Mouse (Mus musculus): ENCODE measurements around the gene Prss46.
A peak's percentile ranks its signal among the peaks of the same experiment; 100 is the strongest.

The Prss46 gene

GRCm38 (mm10) chr9:110896595-110896994, 52.3 kb downstream of the Prss46 start:
- peak; percentile 23 for DNase-seq (ENCODE audit: low read depth)

GRCm38 (mm10) chr9:110899451-110900008, 55.2 kb downstream of the Prss46 start:
- no peak for DNase-seq (ENCODE audit: low read depth)

GRCm38 (mm10) chr9:110901204-110901603, 56.9 kb downstream of the Prss46 start:
- no peak for DNase-seq (ENCODE audit: low read depth)

- DNase-seq (ENCODE audit: low read depth) = no peak
These were observed 58.0 kb downstream of the Prss46 start for GRCm38 (mm10) chr9:110902271-110902670.
